Mouse (Mus musculus) embryonic facial prominence, embryonic 11.5 days (tissue): ENCODE data around the gene AL731706.2. TPM values are rescaled to one million over a fixed set of nuclear protein-coding genes. Genes with fewer than 3 reads are reported as not detected.

Experiments used
- ATAC-seq: fragments of 200-750 bp; cut with Nextera tagmentation; replicated peaks from 2 replicates; pipeline ENCODE4 v1.8.0; 2017; ENCODE audit warnings: low read depth; ENCODE audit not compliant: insufficient number of reproducible peaks, low FRiP score, low TSS enrichment
- DNase-seq: peaks from one replicate; pipeline ENCODE4 v3.0.0-alpha.2; 2015; ENCODE audit warnings: low spot score
- H3K27ac ChIP-seq: fragments of 300-500 bp; sonication (generic); replicated peaks from 2 replicates; pipeline ENCODE4 v1.5.1; 2014; ENCODE audit warnings: mild to moderate bottlenecking, low read depth, low read length, control low read depth
- H3K27me3 ChIP-seq: fragments of 300-500 bp; sonication (generic); 2 replicates; pipeline ENCODE4 v1.6.1; 2014; ENCODE audit warnings: mild to moderate bottlenecking, low read length, moderate library complexity, mixed read lengths; ENCODE audit not compliant: control insufficient read depth, insufficient read depth
- H3K36me3 ChIP-seq: fragments of 300-500 bp; sonication (generic); replicated peaks from 2 replicates; pipeline ENCODE4 v1.6.1; 2014; ENCODE audit warnings: low read depth, mild to moderate bottlenecking, low read length, moderate library complexity, mixed read lengths; ENCODE audit not compliant: control insufficient read depth, insufficient read depth
- H3K4me1 ChIP-seq: fragments of 300-500 bp; sonication (generic); 2 replicates; pipeline ENCODE4 v1.6.1; 2014; ENCODE audit warnings: low read length, mixed read lengths; ENCODE audit not compliant: control insufficient read depth, insufficient read depth
- H3K4me2 ChIP-seq: fragments of 300-500 bp; sonication (generic); 2 replicates; pipeline ENCODE4 v1.6.1; 2014; ENCODE audit warnings: low read depth, mild to moderate bottlenecking, control low read depth, low read length, moderate library complexity
- H3K4me3 ChIP-seq: fragments of 300-500 bp; sonication (generic); 2 replicates; pipeline ENCODE4 v1.5.1; 2014; ENCODE audit warnings: low read depth, low read length, control low read depth
- H3K9ac ChIP-seq: fragments of 300-500 bp; sonication (generic); replicated peaks from 2 replicates; pipeline ENCODE4 v1.6.1; 2014; ENCODE audit warnings: mild to moderate bottlenecking, control low read depth, low read length
- H3K9me3 ChIP-seq: fragments of 300-500 bp; sonication (generic); replicated peaks from 2 replicates; pipeline ENCODE4 v1.6.1; 2016; ENCODE audit warnings: mild to moderate bottlenecking, low read length, inconsistent platforms, mixed read lengths; ENCODE audit not compliant: control insufficient read depth
- WGBS: fragments of 180-500 bp; shearing (Covaris S2); extraction: QIAGEN DNeasy Blood & Tissue Kit; methylation state at CpG from one replicate; pipeline ENCODE4 v1.1.7; 2014; 5-methylcytosine and 5-hydroxymethylcytosine counted together
- polyA plus RNA-seq: library from polyadenylated mRNA; unstranded; fragments of >200 nt; fragmentation: Nextera tagmentation; extraction: Ambion mirVana; gene quantifications from 2 replicates; pipeline ENCODE4 v1.2.1, GENCODE M21; 2014

AL731706.2 gene
- polyA plus RNA-seq, 1 experiment from 2014 or later: 25.1 TPM

- H3K9me3 ChIP-seq: no peaks in the 10 kb centered on the region
- H3K4me1 ChIP-seq: no peaks in the 10 kb centered on the region
- H3K4me2 ChIP-seq: no peak overlapping the region
- no peak for DNase-seq
- peak; percentile 75; the same call in 1 of the 2 replicates for ATAC-seq
- H3K4me3 ChIP-seq: no peak overlapping the region
- no peak overlapping the region for H3K9ac ChIP-seq
- no peaks in the 10 kb centered on the region for H3K27me3 ChIP-seq
- 30% methylated on average over 5 of the region's 5 CpGs for WGBS
- H3K36me3 ChIP-seq: no peaks in the 10 kb centered on the region
- no peak overlapping the region for H3K27ac ChIP-seq
Measured at GRCm38 (mm10) chr2:136854543-136855388, 30.7 kb downstream of the AL731706.2 start.

- DNase-seq (no peak), ATAC-seq (no peak)
- Histone ChIP-seq H3K9ac (no peak overlapping the region), H3K36me3 (no peaks in the 10 kb centered on the region), H3K4me2 (no peak overlapping the region), H3K4me3 (no peak overlapping the region), H3K27me3 (no peaks in the 10 kb centered on the region), H3K27ac (no peak overlapping the region), H3K9me3 (no peaks in the 10 kb centered on the region), H3K4me1 (no peaks in the 10 kb centered on the region)
- 75% methylated on average over 3 of the region's 3 CpGs for WGBS
Measured at GRCm38 (mm10) chr2:136850366-136850765, 35.1 kb downstream of the AL731706.2 start.

- no peaks in the 10 kb centered on the region for H3K4me1 ChIP-seq
- H3K9me3 ChIP-seq: no peaks in the 10 kb centered on the region
- H3K4me2 ChIP-seq: no peak overlapping the region
- H3K9ac ChIP-seq: no peak overlapping the region
- DNase-seq: no peak
- ATAC-seq: no peak
- no peaks in the 10 kb centered on the region for H3K36me3 ChIP-seq
- WGBS: 46% methylated on average over 1 of the region's 1 CpGs
- H3K27me3 ChIP-seq: no peaks in the 10 kb centered on the region
- no peak overlapping the region for H3K27ac ChIP-seq
- H3K4me3 ChIP-seq: no peak overlapping the region
Measured at GRCm38 (mm10) chr2:136837994-136838393, 47.5 kb downstream of the AL731706.2 start.

GRCm38 (mm10) chr2:136835882-136836281 is 49.6 kb downstream of the AL731706.2 start:
- H3K27me3 ChIP-seq: no peaks in the 10 kb centered on the region
- H3K36me3 ChIP-seq: no peaks in the 10 kb centered on the region
- no peak overlapping the region for H3K9ac ChIP-seq
- H3K27ac ChIP-seq: no peak overlapping the region
- 76% methylated on average over 3 of the region's 3 CpGs for WGBS
- DNase-seq: peak; percentile 27
- no peak for ATAC-seq
- no peak overlapping the region for H3K4me3 ChIP-seq
- no peak overlapping the region for H3K4me2 ChIP-seq
- H3K4me1 ChIP-seq: no peaks in the 10 kb centered on the region
- H3K9me3 ChIP-seq: no peaks in the 10 kb centered on the region

Other genes with a start within 250 kb of the AL731706.2 start
- gene Snap25, start 172.2 kb downstream of the AL731706.2 start, polyA plus RNA-seq: 25.9 and 26.1 TPM in 2 replicates
- gene Slx4ip, start 5.5 kb upstream of the AL731706.2 start, polyA plus RNA-seq: 7.4 and 9.1 TPM in 2 replicates
- 28.8 and 30.1 TPM in 2 replicates for gene AL731706.1, start 5.7 kb upstream of the AL731706.2 start, polyA plus RNA-seq
- gene Mkks, start 5.7 kb upstream of the AL731706.2 start, polyA plus RNA-seq: 19.9 and 20.7 TPM in 2 replicates
- 14.2 and 15.8 TPM in 2 replicates for gene Jag1, start 231.0 kb upstream of the AL731706.2 start, polyA plus RNA-seq